Mouse (Mus musculus) bone marrow macrophage, adult 2 months (primary cell): Measurements from ENCODE around the gene Uvrag.

ENCODE experiments used
- CTCF ChIP-seq: IDR thresholded peaks from 2 replicates; pipeline ENCODE4 v1.5.1; 2012; ENCODE audit warnings: low read depth, mild to moderate bottlenecking, low read length, moderate library complexity
- POLR2A ChIP-seq: IDR thresholded peaks from 2 replicates; pipeline ENCODE4 v1.6.1; 2012; ENCODE audit warnings: mild to moderate bottlenecking, low read depth, low read length, borderline replicate concordance

GRCm38 (mm10) chr7:98998722-98999121, 142.2 kb downstream of the Uvrag start:
- no peak for TF ChIP-seq CTCF
- TF ChIP-seq POLR2A: no peak
